Mouse (Mus musculus) ES-Bruce4 (cell line): ENCODE results near the gene Cd24a.

Experiments used
- CTCF ChIP-seq: IDR thresholded peaks from one replicate; pipeline ENCODE4 v1.8.1; 2011; ENCODE audit warnings: low read depth, low read length
- EP300 ChIP-seq: IDR thresholded peaks from 2 replicates; pipeline ENCODE4 v1.6.1; 2011; ENCODE audit warnings: low read depth, low read length; ENCODE audit not compliant: insufficient read depth
- POLR2A ChIP-seq: IDR thresholded peaks from one replicate; pipeline ENCODE4 v1.8.1; 2011; ENCODE audit warnings: low read length; ENCODE audit not compliant: insufficient read depth

DNA sequence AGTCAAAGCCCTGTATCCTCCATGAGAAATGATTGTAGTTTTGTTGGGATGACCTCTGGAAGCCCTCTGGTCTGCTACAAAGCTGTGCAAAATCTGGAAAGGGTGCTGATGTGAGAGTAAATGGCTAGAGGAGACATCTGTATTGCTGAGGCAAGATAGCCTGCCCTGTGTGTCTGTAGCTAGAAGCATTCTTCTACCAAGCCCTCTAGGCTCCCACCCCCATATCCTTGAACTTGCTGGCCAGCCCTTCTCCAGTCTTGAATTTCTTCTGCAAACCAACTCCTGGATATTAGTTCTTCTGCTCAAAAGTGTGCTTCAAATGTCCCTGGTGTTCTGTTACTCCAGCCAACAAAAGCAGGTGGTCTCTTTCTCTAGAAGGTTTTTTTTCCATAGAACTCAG, 51.8 kb downstream of the Cd24a start:
- TF ChIP-seq EP300 (no peak), CTCF (no peak), POLR2A (no peak)
